23 mouse cellular contexts compared by ENCODE assay signal in genomic region chr4:109530245-109530816, GRCm38 (mm10). TPM values are rescaled to one million over a fixed set of nuclear protein-coding genes. Genes with fewer than 3 reads are reported as not detected.
A peak's percentile ranks its signal among the peaks of the same experiment; 100 is the strongest.
DNase-seq lines count a peak whose midpoint lies in the region; ATAC-seq lines count a peak whose summit lies in the region.
"Had no signal": no experiment of that assay in that cellular context is flagged by ENCODE, and none has a peak within 500 bp of the region (broad histone marks: within the 10 kb centered on the region; RNA-seq: fewer than 3 reads in every experiment).

No protein-coding gene starts in this region.

- no peak for DNase-seq in neural tube, embryonic 10.5 days (ENCODE audit: extremely low spot score, low spot score)
- DNase-seq in midbrain, embryonic 11.5 days (ENCODE audit: low spot score, missing footprints), result peak; percentile 91
- no peak for DNase-seq in gastrocnemius, postnatal 25 days
- no peak for DNase-seq in limb, embryonic 10.5 days (ENCODE audit: low spot score)
- no peak for DNase-seq in lung, postnatal 10 days
- DNase-seq: cerebellum, adult 9-11 months; gastrocnemius, postnatal 14 days; heart, postnatal 36 days; lung, adult 18-20 months; lung, postnatal 36 days had no signal

- H3K36me3 ChIP-seq in neural tube, embryonic 12.5 days, result no peaks in the 10 kb centered on the region
- H3K36me3 ChIP-seq in forebrain, embryonic 12.5 days (replicated peaks), result no peaks in the 10 kb centered on the region
- H3K36me3 ChIP-seq in midbrain, embryonic 11.5 days (ENCODE audit: control insufficient read depth, insufficient read depth, low read length), result no peaks in the 10 kb centered on the region
- H3K36me3 ChIP-seq in limb, embryonic 10.5 days, result no peaks in the 10 kb centered on the region
- H3K36me3 ChIP-seq: heart, embryonic 12.5 days; kidney, embryonic 15.5 days had no signal

- H3K9me3 ChIP-seq in neural tube, embryonic 12.5 days, result no peaks in the 10 kb centered on the region
- H3K9me3 ChIP-seq in forebrain, embryonic 12.5 days, result no peaks in the 10 kb centered on the region
- no peaks in the 10 kb centered on the region for H3K9me3 ChIP-seq in midbrain, embryonic 11.5 days (ENCODE audit: control insufficient read depth, low read length)
- H3K9me3 ChIP-seq in limb, embryonic 10.5 days (replicated peaks), result no peaks in the 10 kb centered on the region
- H3K9me3 ChIP-seq: heart, embryonic 12.5 days; kidney, embryonic 15.5 days had no signal

- WGBS in neural tube, embryonic 12.5 days, result 39% methylated on average over 15 of the region's 15 CpGs
- 20% methylated on average over 15 of the region's 15 CpGs for WGBS in forebrain, embryonic 12.5 days
- 24% methylated on average over 15 of the region's 15 CpGs for WGBS in midbrain, embryonic 11.5 days
- 76% methylated on average over 15 of the region's 15 CpGs for WGBS in limb, embryonic 10.5 days

- no peaks in the 10 kb centered on the region for H3K27me3 ChIP-seq in neural tube, embryonic 12.5 days (replicated peaks)
- H3K27me3 ChIP-seq in forebrain, embryonic 12.5 days, result no peaks in the 10 kb centered on the region
- no peaks in the 10 kb centered on the region for H3K27me3 ChIP-seq in midbrain, embryonic 11.5 days (ENCODE audit: control insufficient read depth, insufficient read depth, low read length)
- no peaks in the 10 kb centered on the region for H3K27me3 ChIP-seq in limb, embryonic 10.5 days (ENCODE audit: low read depth, poor library complexity, severe bottlenecking)
- H3K27me3 ChIP-seq: heart, embryonic 12.5 days; kidney, embryonic 15.5 days had no signal

- no peak overlapping the region for H3K27ac ChIP-seq in neural tube, embryonic 12.5 days
- no peak overlapping the region for H3K27ac ChIP-seq in forebrain, embryonic 12.5 days
- no peak overlapping the region for H3K27ac ChIP-seq in midbrain, embryonic 11.5 days (ENCODE audit: low read depth, low read length)
- no peak overlapping the region for H3K27ac ChIP-seq in limb, embryonic 10.5 days
- H3K27ac ChIP-seq: kidney, embryonic 15.5 days had no signal

- peak overlapping the region; percentile 3; the same call in 1 of the 2 replicates for H3K4me2 ChIP-seq in neural tube, embryonic 12.5 days (replicated peaks)
- H3K4me2 ChIP-seq in forebrain, embryonic 12.5 days, result peak overlapping the region; percentile 21; the same call in 1 of the 2 replicates
- H3K4me2 ChIP-seq in midbrain, embryonic 11.5 days, result peak overlapping the region; percentile 19; the same call in 1 of the 2 replicates
- H3K4me2 ChIP-seq: heart, embryonic 12.5 days; kidney, embryonic 15.5 days had no signal

- H3K9ac ChIP-seq in neural tube, embryonic 12.5 days, result no peak overlapping the region
- H3K9ac ChIP-seq in forebrain, embryonic 12.5 days, result no peak overlapping the region
- no peak overlapping the region for H3K9ac ChIP-seq in midbrain, embryonic 11.5 days (ENCODE audit: low read length)
- H3K9ac ChIP-seq: heart, embryonic 12.5 days; kidney, embryonic 15.5 days had no signal

- peak; percentile 25; the same call in 1 of the 2 replicates for ATAC-seq in neural tube, embryonic 12.5 days (ENCODE audit: low FRiP score, low read depth)
- no peak for ATAC-seq in forebrain, embryonic 12.5 days (ENCODE audit: low FRiP score)
- ATAC-seq in midbrain, embryonic 11.5 days (ENCODE audit: low FRiP score), result peak; percentile 64
- ATAC-seq: intestine, embryonic 16.5 days had no signal

- no peaks in the 10 kb centered on the region for H3K4me1 ChIP-seq in neural tube, embryonic 12.5 days
- peaks cover 5% of the 10 kb centered on the region; the same call in 1 of the 2 replicates for H3K4me1 ChIP-seq in forebrain, embryonic 12.5 days
- H3K4me1 ChIP-seq in midbrain, embryonic 11.5 days (ENCODE audit: control insufficient read depth, insufficient read depth, low read length), result peaks cover 3% of the 10 kb centered on the region; the same call in 1 of the 2 replicates
- H3K4me1 ChIP-seq in limb, embryonic 10.5 days, result no peaks in the 10 kb centered on the region
- H3K4me1 ChIP-seq: heart, embryonic 12.5 days; kidney, embryonic 15.5 days had no signal

- H3K4me3 ChIP-seq in neural tube, embryonic 12.5 days, result no peak overlapping the region
- no peak overlapping the region for H3K4me3 ChIP-seq in forebrain, embryonic 12.5 days (replicated peaks)
- no peak overlapping the region for H3K4me3 ChIP-seq in midbrain, embryonic 11.5 days (ENCODE audit: low read depth, low read length)
- no peak overlapping the region for H3K4me3 ChIP-seq in limb, embryonic 10.5 days
- H3K4me3 ChIP-seq: heart, embryonic 12.5 days; kidney, embryonic 15.5 days had no signal

RNA-seq across cellular contexts. Expression of gene 4930522H14Rik, which starts 0.8 kb away (rescaled TPM):
- polyA plus RNA-seq in neural tube, embryonic 12.5 days (2016; fragmentation: Nextera tagmentation; extraction: Ambion mirVana), result not detected in 2 replicates
- not detected in 2 replicates for polyA plus RNA-seq in forebrain, embryonic 12.5 days (2016; fragmentation: Nextera tagmentation; extraction: Ambion mirVana)
- not detected in 2 replicates for polyA plus RNA-seq in midbrain, embryonic 11.5 days (2014; fragmentation: Nextera tagmentation; extraction: Ambion mirVana)
- total RNA-seq in gastrocnemius, postnatal 25 days (2021), result not detected
- polyA plus RNA-seq in limb, embryonic 10.5 days (2016; fragmentation: Nextera tagmentation; extraction: Ambion mirVana), result not detected in 2 replicates
- total RNA-seq: ES-E14; gastrocnemius, postnatal 14 days; heart, postnatal 36 days; layer of hippocampus, postnatal 25 days; left cerebral cortex, postnatal 25 days; liver, adult 2 months; monocyte, adult 5-6 weeks had no signal
- polyA plus RNA-seq: frontal cortex, adult 2 months; heart, embryonic 12.5 days; intestine, embryonic 16.5 days; kidney, embryonic 15.5 days; liver, adult 2 months; stomach, embryonic 14.5 days; thymus, postnatal 0 days had no signal

RNA-seq across cellular contexts. Expression of gene Rnf11, which starts 45.8 kb away (rescaled TPM):
- polyA plus RNA-seq in neural tube, embryonic 12.5 days (2016; fragmentation: Nextera tagmentation; extraction: Ambion mirVana), result 65.1 and 71.0 TPM in 2 replicates
- 49.1 and 53.8 TPM in 2 replicates for polyA plus RNA-seq in forebrain, embryonic 12.5 days (2016; fragmentation: Nextera tagmentation; extraction: Ambion mirVana)
- 54.9 and 61.2 TPM in 2 replicates for polyA plus RNA-seq in midbrain, embryonic 11.5 days (2014; fragmentation: Nextera tagmentation; extraction: Ambion mirVana)
- total RNA-seq in gastrocnemius, postnatal 25 days (2021), result 100 to 1,000 TPM in 1 of 2 experiments, 10 to 100 TPM in 1; 95.4 to 123 TPM
- polyA plus RNA-seq in limb, embryonic 10.5 days (2016; fragmentation: Nextera tagmentation; extraction: Ambion mirVana), result 17.8 and 21.5 TPM in 2 replicates
